Mouse (Mus musculus): Measurements from ENCODE around the gene Pde8b. TPM values are rescaled to one million over a fixed set of nuclear protein-coding genes. Genes with fewer than 3 reads are reported as not detected.

Pde8b gene
- polyA plus RNA-seq, 1 experiment from 2014 or later, result 3.4 TPM

- Histone ChIP-seq H3K4me2 (no peak overlapping the region), H3K9me3 (ENCODE audit: low read depth, low read length) (no peaks in the 10 kb centered on the region), H3K4me1 (ENCODE audit: insufficient read depth) (no peaks in the 10 kb centered on the region), H3K9ac (no peak overlapping the region), H3K27me3 (ENCODE audit: insufficient read depth, low read length) (no peaks in the 10 kb centered on the region), H3K4me3 (ENCODE audit: low read depth, low read length) (no peak overlapping the region), H3K27ac (ENCODE audit: low read depth) (no peak overlapping the region), H3K36me3 (ENCODE audit: insufficient read depth) (no peaks in the 10 kb centered on the region)
- no peak for ATAC-seq (ENCODE audit: insufficient read depth)
- no peak for DNase-seq
- TF ChIP-seq CTCF (IDR thresholded peaks at IDR 0.05; ENCODE audit: low read depth), result no peak
- WGBS, result 45% methylated on average over 4 of the region's 4 CpGs
These were observed 186.6 kb downstream of the Pde8b start for GRCm38 (mm10) chr13:95063390-95064017.

- no peak for ATAC-seq (ENCODE audit: insufficient read depth)
- no peak overlapping the region for H3K27ac ChIP-seq (ENCODE audit: low read depth)
- DNase-seq, result no peak
These were observed 191.3 kb downstream of the Pde8b start for GRCm38 (mm10) chr13:95058885-95059284.

DNA sequence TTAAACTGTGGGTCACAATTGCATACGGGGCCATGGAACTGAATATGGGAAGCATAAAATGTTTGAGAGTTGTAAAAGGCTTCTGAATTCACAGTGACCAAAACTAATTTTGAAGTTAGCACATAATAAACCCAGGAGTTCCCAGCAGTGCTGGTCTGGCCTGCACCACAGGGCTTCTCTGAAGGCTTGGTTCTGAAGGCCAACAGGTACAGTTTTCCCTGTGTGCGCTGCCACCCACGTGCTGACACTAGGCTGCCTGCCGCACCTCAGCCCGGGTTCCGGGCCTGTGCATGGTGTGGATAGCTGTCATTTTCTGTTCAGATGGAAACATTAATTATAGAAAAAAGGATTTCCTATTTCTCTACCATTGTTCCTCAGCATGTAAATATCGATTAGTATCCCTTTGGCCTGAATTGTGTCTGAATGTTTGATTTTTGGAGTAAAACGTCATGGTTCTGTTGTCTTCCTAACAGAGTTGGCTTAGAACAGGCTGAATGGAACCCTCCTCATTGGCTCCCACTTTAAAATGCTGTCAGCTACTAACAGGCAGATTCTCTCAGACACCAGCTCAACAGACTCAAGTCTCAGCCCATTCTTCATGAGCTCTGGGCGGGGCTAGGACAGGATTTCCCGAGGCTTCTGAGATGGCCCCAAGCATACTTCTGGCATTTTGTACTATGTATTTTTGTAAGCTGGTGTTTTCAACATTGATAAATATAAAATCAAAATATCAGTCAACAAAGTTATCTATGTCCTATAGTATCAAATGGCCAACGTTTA lies 193.4 kb downstream of the Pde8b start:
- ATAC-seq (ENCODE audit: insufficient read depth) (peak; percentile 82; the same call in 1 of the 2 replicates), DNase-seq (peak; percentile 84)
- H3K36me3 ChIP-seq (ENCODE audit: insufficient read depth), result no peaks in the 10 kb centered on the region
- no peaks in the 10 kb centered on the region for H3K4me1 ChIP-seq (ENCODE audit: insufficient read depth)
- no peaks in the 10 kb centered on the region for H3K27me3 ChIP-seq (ENCODE audit: insufficient read depth, low read length)
- no peak overlapping the region for H3K4me2 ChIP-seq
- H3K27ac ChIP-seq (ENCODE audit: low read depth), result no peak overlapping the region
- WGBS, result 62% methylated on average over 11 of the region's 11 CpGs
- no peak overlapping the region for H3K9ac ChIP-seq
- no peak for TF ChIP-seq CTCF (IDR thresholded peaks at IDR 0.05; ENCODE audit: low read depth)
- H3K4me3 ChIP-seq (ENCODE audit: low read depth, low read length), result no peak overlapping the region
- no peaks in the 10 kb centered on the region for H3K9me3 ChIP-seq (ENCODE audit: low read depth, low read length)

More at GRCm38 (mm10) chr13:95058885-95059284, 191.3 kb downstream of the Pde8b start:
- Histone ChIP-seq H3K9me3 (ENCODE audit: low read depth, low read length) (no peaks in the 10 kb centered on the region), H3K4me2 (no peak overlapping the region), H3K9ac (no peak overlapping the region), H3K27me3 (ENCODE audit: insufficient read depth, low read length) (no peaks in the 10 kb centered on the region), H3K4me1 (ENCODE audit: insufficient read depth) (no peaks in the 10 kb centered on the region), H3K4me3 (ENCODE audit: low read depth, low read length) (no peak overlapping the region), H3K36me3 (ENCODE audit: insufficient read depth) (no peaks in the 10 kb centered on the region)
- WGBS, result 78% methylated on average over 4 of the region's 4 CpGs
- TF ChIP-seq CTCF (IDR thresholded peaks at IDR 0.05; ENCODE audit: low read depth), result no peak

DNA sequence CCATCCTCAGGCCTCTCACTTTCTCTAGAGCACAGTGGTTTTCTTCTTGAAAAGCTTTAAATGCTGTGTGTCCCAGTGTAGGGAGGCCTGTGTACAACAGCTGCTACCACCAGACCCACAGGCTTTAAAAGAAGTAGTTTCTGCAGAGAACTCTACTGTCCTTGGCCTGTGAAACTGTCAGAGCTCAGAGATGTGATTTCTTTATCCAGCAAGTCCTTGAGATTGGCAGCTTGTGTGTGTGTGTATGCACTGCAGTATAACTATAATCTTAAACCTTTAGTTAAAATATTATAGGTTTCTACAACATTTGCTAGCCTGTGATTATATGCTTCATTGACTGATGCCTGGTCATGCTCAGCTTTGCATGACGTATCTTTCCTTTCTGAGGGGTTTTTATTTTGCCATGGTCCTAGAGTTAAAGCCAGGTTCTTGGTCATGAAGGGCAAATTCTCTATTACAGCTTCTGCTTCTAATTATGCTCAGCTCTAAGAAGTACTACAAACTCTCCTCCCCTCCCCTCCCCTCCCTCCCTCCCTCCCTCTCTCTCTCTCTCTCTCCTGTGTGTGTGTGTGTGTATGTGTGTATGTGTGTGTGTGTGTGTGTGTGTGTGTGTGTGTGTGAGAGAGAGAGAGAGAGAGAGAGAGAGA lies 194.3 kb downstream of the Pde8b start:
- Histone ChIP-seq H3K4me1 (ENCODE audit: insufficient read depth) (no peaks in the 10 kb centered on the region), H3K27ac (ENCODE audit: low read depth) (no peak overlapping the region), H3K27me3 (ENCODE audit: insufficient read depth, low read length) (no peaks in the 10 kb centered on the region), H3K36me3 (ENCODE audit: insufficient read depth) (no peaks in the 10 kb centered on the region), H3K4me2 (no peak overlapping the region), H3K9me3 (ENCODE audit: low read depth, low read length) (no peaks in the 10 kb centered on the region), H3K9ac (no peak overlapping the region), H3K4me3 (ENCODE audit: low read depth, low read length) (no peak overlapping the region)
- DNase-seq, result no peak
- TF ChIP-seq CTCF (IDR thresholded peaks at IDR 0.05; ENCODE audit: low read depth), result no peak
- no peak for ATAC-seq (ENCODE audit: insufficient read depth)
- 80% methylated on average over 1 of the region's 1 CpGs for WGBS

DNA sequence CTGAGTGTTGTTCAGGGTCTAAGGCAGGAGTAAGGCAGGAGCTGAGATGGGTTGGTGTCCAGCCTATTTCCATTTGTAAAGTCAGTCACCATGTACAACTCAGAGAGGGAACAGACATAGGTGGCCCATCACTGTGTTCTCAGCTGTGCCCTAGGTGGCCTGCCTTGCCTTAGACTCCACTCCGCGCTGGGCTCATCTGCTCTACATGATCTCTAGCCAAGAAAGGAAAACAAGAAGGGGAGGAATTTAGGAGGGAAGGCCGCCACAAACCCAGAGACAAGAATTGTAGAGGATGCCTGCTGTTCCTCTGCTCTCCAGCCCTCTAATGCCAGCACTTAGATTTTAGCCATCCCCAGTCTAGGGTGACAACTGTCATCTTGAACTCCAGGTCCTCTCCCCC lies 197.7 kb downstream of the Pde8b start:
- Histone ChIP-seq H3K4me3 (ENCODE audit: low read depth, low read length) (no peak overlapping the region), H3K36me3 (ENCODE audit: insufficient read depth) (no peaks in the 10 kb centered on the region), H3K9ac (no peak overlapping the region), H3K4me1 (ENCODE audit: insufficient read depth) (no peaks in the 10 kb centered on the region), H3K27ac (ENCODE audit: low read depth) (no peak overlapping the region), H3K27me3 (ENCODE audit: insufficient read depth, low read length) (no peaks in the 10 kb centered on the region), H3K4me2 (no peak overlapping the region), H3K9me3 (ENCODE audit: low read depth, low read length) (no peaks in the 10 kb centered on the region)
- ATAC-seq (ENCODE audit: insufficient read depth) (no peak), DNase-seq (no peak)
- no peak for TF ChIP-seq CTCF (IDR thresholded peaks at IDR 0.05; ENCODE audit: low read depth)
- 77% methylated on average over 3 of the region's 3 CpGs for WGBS

DNA sequence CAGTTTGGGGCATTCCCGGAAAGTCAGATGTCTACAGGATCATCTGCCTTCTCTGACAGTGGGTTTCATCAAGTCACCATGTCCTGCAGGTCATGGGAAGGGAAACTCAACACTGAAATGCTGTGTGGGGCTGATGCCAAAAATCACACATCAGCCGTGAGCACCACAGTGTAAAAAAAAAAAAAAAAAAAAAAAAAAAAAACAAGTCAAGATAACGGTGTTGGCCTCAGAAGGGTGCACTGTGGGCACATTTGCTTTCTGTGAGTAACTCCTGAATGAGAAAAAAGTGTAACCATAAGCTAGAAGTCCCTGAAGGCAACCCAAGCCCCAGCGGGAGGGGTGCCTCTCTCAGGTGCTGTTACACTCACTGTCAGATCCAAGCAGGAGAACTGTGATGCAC lies 199.7 kb downstream of the Pde8b start:
- no peaks in the 10 kb centered on the region for H3K4me1 ChIP-seq (ENCODE audit: insufficient read depth)
- H3K9ac ChIP-seq, result no peak overlapping the region
- no peak overlapping the region for H3K4me3 ChIP-seq (ENCODE audit: low read depth, low read length)
- no peaks in the 10 kb centered on the region for H3K27me3 ChIP-seq (ENCODE audit: insufficient read depth, low read length)
- H3K27ac ChIP-seq (ENCODE audit: low read depth), result no peak overlapping the region
- WGBS, result 72% methylated on average over 4 of the region's 4 CpGs
- no peak for DNase-seq
- no peak for ATAC-seq (ENCODE audit: insufficient read depth)
- H3K36me3 ChIP-seq (ENCODE audit: insufficient read depth), result no peaks in the 10 kb centered on the region
- TF ChIP-seq CTCF (IDR thresholded peaks at IDR 0.05; ENCODE audit: low read depth), result no peak
- H3K4me2 ChIP-seq, result no peak overlapping the region
- H3K9me3 ChIP-seq (ENCODE audit: low read depth, low read length), result no peaks in the 10 kb centered on the region

GRCm38 (mm10) chr13:95044108-95044507 lies 206.0 kb downstream of the Pde8b start:
- Histone ChIP-seq H3K36me3 (ENCODE audit: insufficient read depth) (no peaks in the 10 kb centered on the region), H3K27me3 (ENCODE audit: insufficient read depth, low read length) (no peaks in the 10 kb centered on the region), H3K9me3 (ENCODE audit: low read depth, low read length) (no peaks in the 10 kb centered on the region), H3K4me2 (no peak overlapping the region), H3K4me1 (ENCODE audit: insufficient read depth) (no peaks in the 10 kb centered on the region), H3K27ac (ENCODE audit: low read depth) (no peak overlapping the region), H3K4me3 (ENCODE audit: low read depth, low read length) (no peak overlapping the region), H3K9ac (no peak overlapping the region)
- 24% methylated on average over 1 of the region's 1 CpGs for WGBS
- ATAC-seq (ENCODE audit: insufficient read depth), result no peak
- no peak for TF ChIP-seq CTCF (IDR thresholded peaks at IDR 0.05; ENCODE audit: low read depth)
- no peak for DNase-seq
